Mouse (Mus musculus) heart, adult 2 months (tissue): ENCODE results near the gene Sh3gl2.

Experiments used
- CTCF ChIP-seq: fragments of 200-600 bp; IDR thresholded peaks from 2 replicates; pipeline ENCODE4 v1.8.1; 2022; ENCODE audit warnings: antibody characterized with exemption, mild to moderate bottlenecking, moderate library complexity
- EP300 ChIP-seq: fragments of 200-500 bp; IDR thresholded peaks from 2 replicates; pipeline ENCODE4 v1.6.1; 2011; ENCODE audit warnings: low read depth, low read length, control low read depth; ENCODE audit not compliant: insufficient read depth
- POLR2A ChIP-seq: fragments of 200-500 bp; IDR thresholded peaks from 2 replicates; pipeline ENCODE4 v1.6.1; 2011; ENCODE audit warnings: mild to moderate bottlenecking, low read depth, low read length, control low read depth; ENCODE audit not compliant: insufficient read depth

GRCm38 (mm10) chr4:85325454-85325853, 120.5 kb downstream of the Sh3gl2 start:
- TF ChIP-seq EP300 (no peak), POLR2A (no peak), CTCF (no peak)
